Mouse (Mus musculus) c-Kit-positive CD71-positive TER-119-positive erythroid progenitor cells, embryonic 14.5 days (primary cell): ENCODE data around the gene Tbcel.
A peak's percentile ranks its signal among the peaks of the same experiment; 100 is the strongest.

Experiments
- DNase-seq: peaks from one replicate; pipeline ENCODE4 v3.0.0-alpha.2; 2013; ENCODE audit warnings: low spot score

Gene Tbcel

GRCm38 (mm10) chr9:42484667-42485066 is 22.9 kb downstream of the Tbcel start:
- no peak for DNase-seq

GRCm38 (mm10) chr9:42482944-42483343 is 24.7 kb downstream of the Tbcel start:
- DNase-seq, result no peak

- no peak for DNase-seq
These were observed 31.4 kb downstream of the Tbcel start for GRCm38 (mm10) chr9:42476166-42476565.

GRCm38 (mm10) chr9:42474244-42474643 is 33.4 kb downstream of the Tbcel start:
- no peak for DNase-seq

- peak; percentile 87 for DNase-seq
These were observed 35.5 kb downstream of the Tbcel start for GRCm38 (mm10) chr9:42471921-42472747.

GRCm38 (mm10) chr9:42471214-42471613 is 36.4 kb downstream of the Tbcel start:
- peak; percentile 51 for DNase-seq

- DNase-seq, result no peak
These were observed 38.3 kb downstream of the Tbcel start for GRCm38 (mm10) chr9:42469323-42469722.

- no peak for DNase-seq
These were observed 39.2 kb downstream of the Tbcel start for GRCm38 (mm10) chr9:42468360-42468759.

GRCm38 (mm10) chr9:42467116-42467815 is 40.3 kb downstream of the Tbcel start:
- no peak for DNase-seq

- DNase-seq, result no peak
These were observed 41.9 kb downstream of the Tbcel start for GRCm38 (mm10) chr9:42465661-42466091.

- DNase-seq, result no peak
These were observed 43.4 kb downstream of the Tbcel start for GRCm38 (mm10) chr9:42464181-42464580.

- DNase-seq, result peak; percentile 75
These were observed 44.2 kb downstream of the Tbcel start for GRCm38 (mm10) chr9:42463220-42463989.

- DNase-seq, result peak; percentile 34
These were observed 44.9 kb downstream of the Tbcel start for GRCm38 (mm10) chr9:42462585-42463219.

- DNase-seq, result peak; percentile 78
These were observed 46.1 kb downstream of the Tbcel start for GRCm38 (mm10) chr9:42461390-42462108.

GRCm38 (mm10) chr9:42460353-42460752 is 47.3 kb downstream of the Tbcel start:
- no peak for DNase-seq

GRCm38 (mm10) chr9:42459736-42460135 is 47.9 kb downstream of the Tbcel start:
- DNase-seq, result no peak

- DNase-seq, result no peak
These were observed 48.7 kb downstream of the Tbcel start for GRCm38 (mm10) chr9:42458741-42459515.

GRCm38 (mm10) chr9:42457501-42457900 is 50.1 kb downstream of the Tbcel start:
- DNase-seq, result no peak

- no peak for DNase-seq
These were observed 53.2 kb downstream of the Tbcel start for GRCm38 (mm10) chr9:42454364-42454763.

- DNase-seq, result no peak
These were observed 58.6 kb downstream of the Tbcel start for GRCm38 (mm10) chr9:42449043-42449442.

- DNase-seq, result no peak
These were observed 65.5 kb downstream of the Tbcel start for GRCm38 (mm10) chr9:42442100-42442499.
